Mouse (Mus musculus): ENCODE measurements around the gene Eif3l.

Gene Eif3l

GRCm38 (mm10) chr15:79050160-79050845 is 24.7 kb upstream of the Eif3l start:
- no peak for DNase-seq (ENCODE audit: low read depth, low spot score)

GRCm38 (mm10) chr15:79050964-79051363 is 24.0 kb upstream of the Eif3l start:
- DNase-seq (ENCODE audit: low read depth, low spot score): no peak

GRCm38 (mm10) chr15:79051461-79052360 is 23.3 kb upstream of the Eif3l start:
- no peak for DNase-seq (ENCODE audit: low read depth, low spot score)

- no peak for DNase-seq (ENCODE audit: low read depth, low spot score)
Observed at GRCm38 (mm10) chr15:79052366-79052765, 22.6 kb upstream of the Eif3l start.

GRCm38 (mm10) chr15:79056601-79057000 is 18.4 kb upstream of the Eif3l start:
- DNase-seq (ENCODE audit: low read depth, low spot score): no peak

GRCm38 (mm10) chr15:79057850-79058249 is 17.1 kb upstream of the Eif3l start:
- no peak for DNase-seq (ENCODE audit: low read depth, low spot score)

- no peak for DNase-seq (ENCODE audit: low read depth, low spot score)
Observed at GRCm38 (mm10) chr15:79060887-79061565, 14.0 kb upstream of the Eif3l start.

GRCm38 (mm10) chr15:79062376-79063159 is 12.4 kb upstream of the Eif3l start, which contains the start of gene Ankrd54:
Gene Ankrd54, minus strand, starts transcription at chr15:79062893.
- DNase-seq (ENCODE audit: low read depth, low spot score): peak; percentile 92

- no peak for DNase-seq (ENCODE audit: low read depth, low spot score)
Observed at GRCm38 (mm10) chr15:79063160-79063740, 11.7 kb upstream of the Eif3l start.

- DNase-seq (ENCODE audit: low read depth, low spot score): no peak
Observed at GRCm38 (mm10) chr15:79065086-79065770, 9.8 kb upstream of the Eif3l start.

GRCm38 (mm10) chr15:79066276-79066675 is 8.7 kb upstream of the Eif3l start:
- DNase-seq (ENCODE audit: low read depth, low spot score): no peak

- DNase-seq (ENCODE audit: low read depth, low spot score): no peak
Observed at GRCm38 (mm10) chr15:79067631-79068030, 7.3 kb upstream of the Eif3l start.

- DNase-seq (ENCODE audit: low read depth, low spot score): no peak
Observed at GRCm38 (mm10) chr15:79068416-79068815, 6.6 kb upstream of the Eif3l start.

GRCm38 (mm10) chr15:79071117-79072039 is 3.6 kb upstream of the Eif3l start:
- DNase-seq (ENCODE audit: low read depth, low spot score): no peak

GRCm38 (mm10) chr15:79073752-79074151 is 1.2 kb upstream of the Eif3l start:
- DNase-seq (ENCODE audit: low read depth, low spot score): no peak

GRCm38 (mm10) chr15:79074446-79074845 is 533 bp upstream of the Eif3l start:
- no peak for DNase-seq (ENCODE audit: low read depth, low spot score)

- no peak for DNase-seq (ENCODE audit: low read depth, low spot score)
Observed at GRCm38 (mm10) chr15:79075658-79076365, 833 bp downstream of the Eif3l start.

- no peak for DNase-seq (ENCODE audit: low read depth, low spot score)
Observed at GRCm38 (mm10) chr15:79079567-79079966, 4.6 kb downstream of the Eif3l start.

GRCm38 (mm10) chr15:79092284-79092683 is 17.3 kb downstream of the Eif3l start:
- DNase-seq (ENCODE audit: low read depth, low spot score): no peak

Measured in WW6 (cell line).